Mouse (Mus musculus) C2C12 (cell line): ENCODE measurements around the gene Acad10. TPM values are rescaled to one million over a fixed set of nuclear protein-coding genes. Genes with fewer than 3 reads are reported as not detected.
"Not testable (repeated sequence)": the region's sequence is repeated elsewhere in the genome, so short reads cannot be mapped to it uniquely, and the experiment has no call there.

Experiments
- H3K27me3 ChIP-seq: one replicate; pipeline ENCODE4 v1.6.1; 2011; ENCODE audit not compliant: control insufficient read depth, insufficient read depth, insufficient read length
- H3K36me3 ChIP-seq: one replicate; pipeline ENCODE4 v1.6.1; 2011; ENCODE audit not compliant: control insufficient read depth, insufficient read depth
- H3K4me3 ChIP-seq: one replicate; pipeline ENCODE4 v1.5.1; 2011; ENCODE audit warnings: mild to moderate bottlenecking, control low read depth; ENCODE audit not compliant: poor library complexity, insufficient read depth, severe bottlenecking
- H3K79me2 ChIP-seq: one replicate; pipeline ENCODE4 v1.6.1; 2011; ENCODE audit not compliant: control insufficient read depth, insufficient read depth
- H3K79me3 ChIP-seq: one replicate; pipeline ENCODE4 v1.6.1; 2011; ENCODE audit warnings: low read depth, control low read depth
- H3ac ChIP-seq: one replicate; pipeline ENCODE3; 2011; ENCODE audit warnings: low read depth; ENCODE audit not compliant: control insufficient read depth, insufficient read length
- CEBPB ChIP-seq: IDR thresholded peaks from one replicate; pipeline ENCODE4 v1.6.1; 2011; ENCODE audit warnings: low read depth, mild to moderate bottlenecking, control low read depth, moderate library complexity
- CTCF ChIP-seq: IDR thresholded peaks from one replicate; pipeline ENCODE4 v1.5.1; 2011; ENCODE audit not compliant: control insufficient read depth, insufficient read depth, insufficient read length
- FOSL1 ChIP-seq: IDR thresholded peaks from one replicate; pipeline ENCODE4 v1.8.0; 2011; ENCODE audit warnings: mild to moderate bottlenecking, low read length; ENCODE audit not compliant: poor library complexity, insufficient read depth, severe bottlenecking
- MAX ChIP-seq: IDR thresholded peaks from one replicate; pipeline ENCODE4 v1.6.1; 2011; ENCODE audit warnings: mild to moderate bottlenecking, control low read depth
- MYOD1 ChIP-seq: IDR thresholded peaks from one replicate; pipeline ENCODE4 v1.6.1; 2011; ENCODE audit warnings: low read depth; ENCODE audit not compliant: control insufficient read depth, insufficient read length
- MYOG ChIP-seq: IDR thresholded peaks from one replicate; pipeline ENCODE4 v1.6.1; 2011; ENCODE audit not compliant: control insufficient read depth, insufficient read length; ENCODE audit errors: extremely low read depth
- USF1 ChIP-seq: IDR thresholded peaks from one replicate; pipeline ENCODE4 v1.6.1; 2011; ENCODE audit warnings: low read depth, mild to moderate bottlenecking, control low read depth, moderate library complexity
- polyA plus RNA-seq: library from polyadenylated mRNA; unstranded; fragments of >200 nt; fragmentation: generic; extraction: Trizol; gene quantifications from one replicate; pipeline ENCODE4 v1.2.1, GENCODE M21; 2012; ENCODE audit warnings: missing spikeins

Gene Acad10
- polyA plus RNA-seq, 1 experiment, result 1.8 TPM

- H3K36me3 ChIP-seq, result peaks cover 4% of the 10 kb centered on the region
- no peaks in the 10 kb centered on the region for H3K27me3 ChIP-seq
- TF ChIP-seq MYOD1, result no peak
- no peak for TF ChIP-seq MYOG
- no peak for TF ChIP-seq MAX
- no peak for TF ChIP-seq CEBPB
- TF ChIP-seq FOSL1, result no peak
- no peak for TF ChIP-seq USF1
- H3ac ChIP-seq, result no peak overlapping the region
- H3K79me3 ChIP-seq, result peaks cover 8% of the 10 kb centered on the region
- peaks cover 17% of the 10 kb centered on the region for H3K79me2 ChIP-seq
- no peak overlapping the region for H3K4me3 ChIP-seq
Observed at GRCm38 (mm10) chr5:121621102-121621501, 39.2 kb downstream of the Acad10 start.

- peak within 1 kb of the TSS; percentile 87 for H3ac ChIP-seq
- H3K36me3 ChIP-seq, result peaks cover 4% of the 10 kb centered on the region
- TF ChIP-seq CEBPB (no peak), MAX (peak; percentile 7)
- peaks cover 17% of the 10 kb centered on the region for H3K79me2 ChIP-seq
- peak within 1 kb of the TSS; percentile 60 for H3K4me3 ChIP-seq
- no peaks in the 10 kb centered on the region for H3K27me3 ChIP-seq
- peaks cover 8% of the 10 kb centered on the region for H3K79me3 ChIP-seq
Observed at GRCm38 (mm10) chr5:121618592-121619513, 41.5 kb downstream of the Acad10 start, which contains the start of gene Acad12. TSS of gene Acad12 (minus strand) at chr5:121618938.

GRCm38 (mm10) chr5:121614921-121615320, 45.4 kb downstream of the Acad10 start:
- H3K4me3 ChIP-seq, H3K79me3 ChIP-seq, H3K36me3 ChIP-seq, H3K27me3 ChIP-seq, H3ac ChIP-seq: not testable (repeated sequence)
- peaks cover 10% of the 10 kb centered on the region for H3K79me2 ChIP-seq

GRCm38 (mm10) chr5:121612036-121612435, 48.3 kb downstream of the Acad10 start:
- Histone ChIP-seq H3K79me3 (no peaks in the 10 kb centered on the region), H3K4me3 (no peak overlapping the region), H3ac (no peak overlapping the region), H3K27me3 (no peaks in the 10 kb centered on the region), H3K36me3 (no peaks in the 10 kb centered on the region), H3K79me2 (no peaks in the 10 kb centered on the region)
- TF ChIP-seq FOSL1, result no peak
- no peak for TF ChIP-seq USF1
- no peak for TF ChIP-seq CEBPB
- TF ChIP-seq CTCF, result no peak
- no peak for TF ChIP-seq MYOG
- TF ChIP-seq MYOD1, result no peak
- TF ChIP-seq MAX, result no peak

GRCm38 (mm10) chr5:121609556-121610135, 50.7 kb downstream of the Acad10 start:
- not testable (repeated sequence) for H3ac ChIP-seq, H3K27me3 ChIP-seq, H3K79me2 ChIP-seq, H3K36me3 ChIP-seq, H3K79me3 ChIP-seq, H3K4me3 ChIP-seq
- peak; percentile 40 for TF ChIP-seq MYOD1

GRCm38 (mm10) chr5:121606151-121606550, 54.2 kb downstream of the Acad10 start:
- Histone ChIP-seq H3ac (no peak overlapping the region), H3K27me3 (no peaks in the 10 kb centered on the region), H3K79me3 (no peaks in the 10 kb centered on the region), H3K79me2 (no peaks in the 10 kb centered on the region), H3K36me3 (no peaks in the 10 kb centered on the region), H3K4me3 (no peak overlapping the region)
- TF ChIP-seq CTCF (peak; percentile 49), MYOG (no peak)

GRCm38 (mm10) chr5:121603815-121604214, 56.5 kb downstream of the Acad10 start:
- H3K36me3 ChIP-seq, H3K4me3 ChIP-seq, H3ac ChIP-seq, H3K79me2 ChIP-seq, H3K79me3 ChIP-seq, H3K27me3 ChIP-seq: not testable (repeated sequence)
